ENCODE assay signal across 10 mouse cellular contexts in genomic region chr7:62922246-62922645, GRCm38 (mm10).
DNase-seq lines count a peak whose midpoint lies in the region; ATAC-seq and TF ChIP-seq lines count a peak whose summit lies in the region.
"Had no signal": no experiment of that assay in that cellular context is flagged by ENCODE, and none has a peak within 500 bp of the region (broad histone marks: within the 10 kb centered on the region; RNA-seq: fewer than 3 reads in every experiment).

No protein-coding gene starts in this region.

- H3K9ac ChIP-seq in forebrain, embryonic 11.5 days (ENCODE audit: low read length), result no peak overlapping the region
- H3K9ac ChIP-seq in forebrain, embryonic 15.5 days (replicated peaks), result no peak overlapping the region
- H3K9ac ChIP-seq in hindbrain, postnatal 0 days (replicated peaks; ENCODE audit: low read length), result no peak overlapping the region
- no peak overlapping the region for H3K9ac ChIP-seq in limb, embryonic 14.5 days (ENCODE audit: low read depth, low read length, severe bottlenecking)
- H3K9ac ChIP-seq: limb, embryonic 15.5 days had no signal

- TF ChIP-seq POLR2A in limb, embryonic 14.5 days (IDR thresholded peaks at IDR 0.05; ENCODE audit: borderline replicate concordance, extremely low read depth, insufficient read depth, insufficient read length), result no peak

- H3K4me1 ChIP-seq in forebrain, embryonic 11.5 days (replicated peaks; ENCODE audit: control insufficient read depth, insufficient read depth, low read length), result no peaks in the 10 kb centered on the region
- no peaks in the 10 kb centered on the region for H3K4me1 ChIP-seq in forebrain, embryonic 15.5 days
- no peaks in the 10 kb centered on the region for H3K4me1 ChIP-seq in hindbrain, postnatal 0 days (ENCODE audit: insufficient read depth, low read length)
- no peaks in the 10 kb centered on the region for H3K4me1 ChIP-seq in limb, embryonic 14.5 days (ENCODE audit: control insufficient read depth, insufficient read depth, low read length)
- H3K4me1 ChIP-seq: limb, embryonic 15.5 days had no signal

- H3K27ac ChIP-seq in forebrain, embryonic 11.5 days (ENCODE audit: low read depth, low read length), result no peak overlapping the region
- no peak overlapping the region for H3K27ac ChIP-seq in forebrain, embryonic 15.5 days (replicated peaks)
- no peak overlapping the region for H3K27ac ChIP-seq in hindbrain, postnatal 0 days
- no peak overlapping the region for H3K27ac ChIP-seq in limb, embryonic 14.5 days (replicated peaks; ENCODE audit: low read depth, low read length)
- H3K27ac ChIP-seq: limb, embryonic 15.5 days had no signal

- no peaks in the 10 kb centered on the region for H3K27me3 ChIP-seq in forebrain, embryonic 11.5 days (ENCODE audit: control insufficient read depth, insufficient read depth, low read length)
- H3K27me3 ChIP-seq in forebrain, embryonic 15.5 days, result no peaks in the 10 kb centered on the region
- no peaks in the 10 kb centered on the region for H3K27me3 ChIP-seq in hindbrain, postnatal 0 days (ENCODE audit: insufficient read depth, low read length)
- no peaks in the 10 kb centered on the region for H3K27me3 ChIP-seq in limb, embryonic 14.5 days (ENCODE audit: control insufficient read depth, insufficient read depth, low read length)
- H3K27me3 ChIP-seq: limb, embryonic 15.5 days had no signal

- DNase-seq in forebrain, embryonic 11.5 days (ENCODE audit: low spot score), result no peak
- peak; percentile 20 for DNase-seq in right cerebral cortex, adult 18-20 months
- no peak for DNase-seq in right cerebral cortex, postnatal 25 days
- DNase-seq in hindbrain, postnatal 0 days (ENCODE audit: low spot score), result peak; percentile 48
- peak; percentile 23 for DNase-seq in limb, embryonic 14.5 days (ENCODE audit: low spot score)
- no peak for DNase-seq in spleen, adult 12 weeks (ENCODE audit: low spot score)

- no peaks in the 10 kb centered on the region for H3K9me3 ChIP-seq in forebrain, embryonic 11.5 days (ENCODE audit: control insufficient read depth, low read length)
- H3K9me3 ChIP-seq in forebrain, embryonic 15.5 days, result no peaks in the 10 kb centered on the region
- no peaks in the 10 kb centered on the region for H3K9me3 ChIP-seq in hindbrain, postnatal 0 days (ENCODE audit: low read length)
- H3K9me3 ChIP-seq in limb, embryonic 14.5 days (ENCODE audit: control insufficient read depth, low read length), result no peaks in the 10 kb centered on the region
- H3K9me3 ChIP-seq: limb, embryonic 15.5 days had no signal

- no peaks in the 10 kb centered on the region for H3K36me3 ChIP-seq in forebrain, embryonic 11.5 days (ENCODE audit: control insufficient read depth, insufficient read depth, low read length)
- no peaks in the 10 kb centered on the region for H3K36me3 ChIP-seq in forebrain, embryonic 15.5 days
- H3K36me3 ChIP-seq in hindbrain, postnatal 0 days (ENCODE audit: insufficient read depth, low read length), result no peaks in the 10 kb centered on the region
- no peaks in the 10 kb centered on the region for H3K36me3 ChIP-seq in limb, embryonic 14.5 days (ENCODE audit: control insufficient read depth, insufficient read depth, low read length)
- H3K36me3 ChIP-seq: limb, embryonic 15.5 days had no signal

- no peak overlapping the region for H3K4me2 ChIP-seq in forebrain, embryonic 11.5 days (ENCODE audit: low read depth, low read length, severe bottlenecking)
- no peak overlapping the region for H3K4me2 ChIP-seq in forebrain, embryonic 15.5 days (replicated peaks)
- no peak overlapping the region for H3K4me2 ChIP-seq in hindbrain, postnatal 0 days (ENCODE audit: low read depth, low read length)
- no peak overlapping the region for H3K4me2 ChIP-seq in limb, embryonic 14.5 days (replicated peaks; ENCODE audit: low read depth, low read length, severe bottlenecking)
- H3K4me2 ChIP-seq: limb, embryonic 15.5 days had no signal

- H3K4me3 ChIP-seq in forebrain, embryonic 11.5 days (ENCODE audit: low read depth, low read length), result no peak overlapping the region
- H3K4me3 ChIP-seq in forebrain, embryonic 15.5 days, result no peak overlapping the region
- no peak overlapping the region for H3K4me3 ChIP-seq in hindbrain, postnatal 0 days (ENCODE audit: low read length)
- H3K4me3 ChIP-seq in limb, embryonic 14.5 days (replicated peaks; ENCODE audit: low read length), result no peak overlapping the region
- H3K4me3 ChIP-seq: erythroblast, embryonic 14.5 days; limb, embryonic 15.5 days had no signal

- WGBS in forebrain, embryonic 11.5 days, result 0% methylated on average over 1 of the region's 1 CpGs
- WGBS in forebrain, embryonic 15.5 days, result 0% methylated on average over 1 of the region's 1 CpGs
- WGBS in hindbrain, postnatal 0 days, result 0% methylated on average over 1 of the region's 1 CpGs
- WGBS in limb, embryonic 14.5 days, result 3% methylated on average over 1 of the region's 1 CpGs

- TF ChIP-seq CTCF in hindbrain, postnatal 0 days (IDR thresholded peaks at IDR 0.05; ENCODE audit: low read depth), result peak; percentile 64

- 0 out of 2 replicates have a peak, but pooled peaks have one; percentile 31 for ATAC-seq in forebrain, embryonic 11.5 days (replicated peaks; ENCODE audit: low FRiP score)
- no peak for ATAC-seq in forebrain, embryonic 15.5 days (replicated peaks)
- ATAC-seq in hindbrain, postnatal 0 days, result no peak
- no peak for ATAC-seq in limb, embryonic 14.5 days (ENCODE audit: low FRiP score, low read depth)
- no peak for ATAC-seq in granulocyte monocyte progenitor cell, adult 5-6 weeks (replicated peaks; ENCODE audit: poor library complexity, severe bottlenecking)

Comparison
In these comparisons a context has a peak if more than half of its experiments do, and no peak if none do; other contexts are left out.
1. DNase-seq: peak in right cerebral cortex, adult 18-20 months (single experiment), hindbrain, postnatal 0 days (single experiment) and limb, embryonic 14.5 days (single experiment); none in forebrain, embryonic 11.5 days (single experiment), right cerebral cortex, postnatal 25 days (single experiment) and spleen, adult 12 weeks (single experiment).